In the genomic region with DNA sequence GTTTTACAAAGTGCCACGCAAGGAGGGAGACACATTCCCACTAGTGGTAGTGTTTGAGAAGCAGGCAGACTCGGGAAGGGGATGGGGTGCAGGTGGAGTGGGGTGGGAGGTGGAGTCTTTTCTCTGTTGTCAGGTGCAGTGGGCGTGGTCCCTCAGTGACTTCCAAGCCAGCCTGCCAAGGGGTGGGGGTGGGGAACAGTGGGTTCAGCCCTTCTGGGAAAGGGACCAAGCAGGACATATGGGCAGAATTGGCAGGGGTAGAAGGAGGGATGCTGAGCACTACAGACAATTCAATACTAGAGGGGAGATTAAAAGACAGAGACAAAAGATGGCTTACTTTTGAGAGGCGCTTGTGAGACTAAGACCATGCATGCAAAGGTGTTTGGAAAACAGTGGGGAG, we compare ENCODE assay signal across 12 mouse cellular contexts.
DNase-seq lines count a peak whose midpoint lies in the region; ATAC-seq and TF ChIP-seq lines count a peak whose summit lies in the region.
"Had no signal": no experiment of that assay in that cellular context is flagged by ENCODE, and none has a peak within 500 bp of the region (broad histone marks: within the 10 kb centered on the region; RNA-seq: fewer than 3 reads in every experiment).

No protein-coding gene starts in this region.

- H3K27ac ChIP-seq in hindbrain, embryonic 16.5 days (ENCODE audit: low read depth, low read length) = peak overlapping the region; percentile 29; the same call in 1 of the 2 replicates
- H3K27ac ChIP-seq in hindbrain, embryonic 14.5 days = no peak overlapping the region
- 0 out of 2 replicates have a peak overlapping the region, but pooled peaks have one; percentile 1 for H3K27ac ChIP-seq in ES-Bruce4 (ENCODE audit: insufficient read depth, low read length)
- no peak overlapping the region for H3K27ac ChIP-seq in liver, postnatal 0 days (ENCODE audit: low read depth)
- H3K27ac ChIP-seq: heart, adult 2 months; liver, embryonic 15.5 days had no signal

- H3K4me3 ChIP-seq in hindbrain, embryonic 16.5 days (ENCODE audit: low read length) = no peak overlapping the region
- H3K4me3 ChIP-seq in hindbrain, embryonic 14.5 days (replicated peaks; ENCODE audit: low read length) = no peak overlapping the region
- H3K4me3 ChIP-seq in ES-Bruce4 (ENCODE audit: low read depth, low read length) = no peak overlapping the region
- no peak overlapping the region for H3K4me3 ChIP-seq in liver, postnatal 0 days (ENCODE audit: low read depth, low read length)
- H3K4me3 ChIP-seq: heart, adult 2 months; liver, embryonic 15.5 days had no signal

- no peak overlapping the region for H3K9ac ChIP-seq in hindbrain, embryonic 16.5 days (ENCODE audit: low read depth, low read length)
- no peak overlapping the region for H3K9ac ChIP-seq in hindbrain, embryonic 14.5 days
- peak overlapping the region; percentile 19; the same call in 1 of the 2 replicates for H3K9ac ChIP-seq in ES-Bruce4 (ENCODE audit: low read depth, poor library complexity, severe bottlenecking)
- no peak overlapping the region for H3K9ac ChIP-seq in liver, postnatal 0 days (replicated peaks)
- H3K9ac ChIP-seq: liver, embryonic 15.5 days had no signal

- H3K36me3 ChIP-seq in hindbrain, embryonic 16.5 days (ENCODE audit: control insufficient read depth, insufficient read depth, low read length) = peaks cover 12% of the 10 kb centered on the region
- H3K36me3 ChIP-seq in hindbrain, embryonic 14.5 days (replicated peaks; ENCODE audit: control insufficient read depth, insufficient read depth) = peaks cover 38% of the 10 kb centered on the region
- H3K36me3 ChIP-seq in ES-Bruce4 (ENCODE audit: control insufficient read depth, insufficient read depth, low read length, poor library complexity, severe bottlenecking) = no peaks in the 10 kb centered on the region
- H3K36me3 ChIP-seq in liver, postnatal 0 days (replicated peaks; ENCODE audit: insufficient read depth, low read length) = no peaks in the 10 kb centered on the region
- H3K36me3 ChIP-seq: liver, embryonic 15.5 days had no signal

- TF ChIP-seq EP300 in ES-Bruce4 (IDR thresholded peaks at IDR 0.05; ENCODE audit: insufficient read depth, low read depth, low read length) = peak; percentile 52; the same call in 1 of the 2 replicates
- TF ChIP-seq EP300 in liver, postnatal 0 days (IDR thresholded peaks at IDR 0.05; ENCODE audit: low read depth) = no peak

- peaks cover 14% of the 10 kb centered on the region for H3K4me1 ChIP-seq in hindbrain, embryonic 16.5 days (ENCODE audit: control insufficient read depth, insufficient read depth, low read depth, low read length)
- H3K4me1 ChIP-seq in hindbrain, embryonic 14.5 days (replicated peaks; ENCODE audit: control insufficient read depth, insufficient read depth, low read length) = peaks cover 12% of the 10 kb centered on the region
- peaks cover 5% of the 10 kb centered on the region for H3K4me1 ChIP-seq in ES-Bruce4 (ENCODE audit: control insufficient read depth, insufficient read depth, low read length)
- H3K4me1 ChIP-seq in liver, postnatal 0 days (ENCODE audit: insufficient read depth) = no peaks in the 10 kb centered on the region
- H3K4me1 ChIP-seq: liver, embryonic 15.5 days had no signal

- no peaks in the 10 kb centered on the region for H3K9me3 ChIP-seq in hindbrain, embryonic 16.5 days (ENCODE audit: control insufficient read depth, low read length)
- no peaks in the 10 kb centered on the region for H3K9me3 ChIP-seq in hindbrain, embryonic 14.5 days (ENCODE audit: control insufficient read depth, low read length)
- H3K9me3 ChIP-seq in ES-Bruce4 (replicated peaks; ENCODE audit: control insufficient read depth, insufficient read depth, low read length, poor library complexity, severe bottlenecking) = no peaks in the 10 kb centered on the region
- no peaks in the 10 kb centered on the region for H3K9me3 ChIP-seq in liver, postnatal 0 days (ENCODE audit: low read length)
- H3K9me3 ChIP-seq: liver, embryonic 15.5 days had no signal

- peak; percentile 22; the same call in 1 of the 2 replicates for ATAC-seq in hindbrain, embryonic 16.5 days
- no peak for ATAC-seq in hindbrain, embryonic 14.5 days (ENCODE audit: low FRiP score)
- ATAC-seq in cerebellum, adult (ENCODE audit: insufficient number of reproducible peaks, low FRiP score, low TSS enrichment) = peak; percentile 53; the same call in 1 of the 2 replicates
- ATAC-seq in liver, postnatal 0 days = no peak

- TF ChIP-seq POLR2A in ES-Bruce4 (IDR thresholded peaks at IDR 0.05; ENCODE audit: insufficient read depth, low read length) = no peak

- DNase-seq in hindbrain, embryonic 14.5 days (ENCODE audit: low spot score) = no peak
- DNase-seq in cerebellum, postnatal 36 days = peak; percentile 95
- no peak for DNase-seq in adrenal gland, adult 18-20 months (ENCODE audit: low spot score in 2 of 2)
- DNase-seq in embryo, embryonic 9.5 days (ENCODE audit: extremely low spot score) = no peak
- no peak for DNase-seq in liver, postnatal 0 days
- DNase-seq: adrenal gland, postnatal 10 days; heart, adult 2 months; heart, postnatal 36 days had no signal

- no peaks in the 10 kb centered on the region for H3K27me3 ChIP-seq in hindbrain, embryonic 16.5 days (replicated peaks; ENCODE audit: control insufficient read depth, insufficient read depth, low read length)
- no peaks in the 10 kb centered on the region for H3K27me3 ChIP-seq in hindbrain, embryonic 14.5 days (ENCODE audit: control insufficient read depth, insufficient read depth, low read length)
- H3K27me3 ChIP-seq in ES-Bruce4 (ENCODE audit: control insufficient read depth, insufficient read depth, low read length, poor library complexity, severe bottlenecking) = no peaks in the 10 kb centered on the region
- H3K27me3 ChIP-seq in liver, postnatal 0 days (ENCODE audit: insufficient read depth, low read length) = no peaks in the 10 kb centered on the region
- H3K27me3 ChIP-seq: liver, embryonic 15.5 days had no signal

- WGBS in hindbrain, embryonic 16.5 days = 78% methylated on average over 4 of the region's 4 CpGs
- WGBS in hindbrain, embryonic 14.5 days = 81% methylated on average over 4 of the region's 4 CpGs
- WGBS in liver, postnatal 0 days (ENCODE audit: insufficient replicate concordance) = 79% methylated on average over 4 of the region's 4 CpGs

- no peak for TF ChIP-seq CTCF in ES-Bruce4 (IDR thresholded peaks at IDR 0.05; ENCODE audit: low read depth, low read length)
- no peak for TF ChIP-seq CTCF in liver, postnatal 0 days (IDR thresholded peaks at IDR 0.05; ENCODE audit: low read depth)

- no peak overlapping the region for H3K4me2 ChIP-seq in hindbrain, embryonic 16.5 days (ENCODE audit: low read length)
- H3K4me2 ChIP-seq in hindbrain, embryonic 14.5 days (replicated peaks) = no peak overlapping the region
- no peak overlapping the region for H3K4me2 ChIP-seq in liver, postnatal 0 days (ENCODE audit: low read depth, low read length)
- H3K4me2 ChIP-seq: liver, embryonic 15.5 days had no signal

Comparison
In these comparisons a context has a peak if more than half of its experiments do, and no peak if none do; other contexts are left out.
1. ATAC-seq: peak in hindbrain, embryonic 16.5 days (single experiment) and cerebellum, adult (single experiment); none in hindbrain, embryonic 14.5 days (single experiment) and liver, postnatal 0 days (single experiment).
2. H3K27ac ChIP-seq: peak in hindbrain, embryonic 16.5 days (single experiment) and ES-Bruce4 (single experiment); none in hindbrain, embryonic 14.5 days (single experiment) and liver, postnatal 0 days (single experiment).
3. DNase-seq: peak in cerebellum, postnatal 36 days (2 of 2); none in hindbrain, embryonic 14.5 days (single experiment), adrenal gland, adult 18-20 months (0 of 2), embryo, embryonic 9.5 days (single experiment) and liver, postnatal 0 days (single experiment).